Mouse (Mus musculus) ovary, postnatal 10 days (tissue): ENCODE data around the gene Ndufs8.

Source experiments
- DNase-seq: peaks from one replicate; pipeline ENCODE4 v3.0.0; 2022; ENCODE audit warnings: low spot score

Ndufs8 gene

GRCm38 (mm10) chr19:3904363-3904675 is 8.3 kb downstream of the Ndufs8 start:
- no peak for DNase-seq

GRCm38 (mm10) chr19:3903648-3904362 is 8.8 kb downstream of the Ndufs8 start:
- DNase-seq = no peak

- DNase-seq = no peak
These were observed 9.6 kb downstream of the Ndufs8 start for GRCm38 (mm10) chr19:3902966-3903365.

GRCm38 (mm10) chr19:3899618-3900017 is 13.0 kb downstream of the Ndufs8 start:
- no peak for DNase-seq

GRCm38 (mm10) chr19:3898952-3899351 is 13.6 kb downstream of the Ndufs8 start:
- DNase-seq = no peak

GRCm38 (mm10) chr19:3897557-3897956 is 15.0 kb downstream of the Ndufs8 start:
- DNase-seq = no peak

GRCm38 (mm10) chr19:3896208-3896607 is 16.4 kb downstream of the Ndufs8 start:
- no peak for DNase-seq

GRCm38 (mm10) chr19:3895171-3895631 is 17.4 kb downstream of the Ndufs8 start:
- no peak for DNase-seq

GRCm38 (mm10) chr19:3894294-3894693 is 18.3 kb downstream of the Ndufs8 start:
- no peak for DNase-seq

GRCm38 (mm10) chr19:3893545-3894116 is 18.9 kb downstream of the Ndufs8 start:
- DNase-seq = no peak

- no peak for DNase-seq
These were observed 22.4 kb downstream of the Ndufs8 start for GRCm38 (mm10) chr19:3890181-3890580.

GRCm38 (mm10) chr19:3889096-3889495 is 23.5 kb downstream of the Ndufs8 start:
- DNase-seq = no peak

- DNase-seq = no peak
These were observed 28.1 kb downstream of the Ndufs8 start for GRCm38 (mm10) chr19:3884325-3884990.

- no peak for DNase-seq
These were observed 30.4 kb downstream of the Ndufs8 start for GRCm38 (mm10) chr19:3882214-3882613.

- no peak for DNase-seq
These were observed 32.3 kb downstream of the Ndufs8 start for GRCm38 (mm10) chr19:3880054-3880848.

- no peak for DNase-seq
These were observed 37.5 kb downstream of the Ndufs8 start for GRCm38 (mm10) chr19:3875045-3875444.

GRCm38 (mm10) chr19:3872373-3872772 is 40.2 kb downstream of the Ndufs8 start:
- DNase-seq = no peak

GRCm38 (mm10) chr19:3871468-3871867 is 41.1 kb downstream of the Ndufs8 start:
- no peak for DNase-seq

GRCm38 (mm10) chr19:3868290-3868689 is 44.3 kb downstream of the Ndufs8 start:
- DNase-seq = no peak

- DNase-seq = no peak
These were observed 47.6 kb downstream of the Ndufs8 start for GRCm38 (mm10) chr19:3864960-3865359.

- DNase-seq = no peak
These were observed 49.9 kb downstream of the Ndufs8 start for GRCm38 (mm10) chr19:3862713-3863112.
